11 mouse cellular contexts compared by ENCODE assay signal in genomic region chr6:116647763-116648162, GRCm38 (mm10). TPM values are rescaled to one million over a fixed set of nuclear protein-coding genes. Genes with fewer than 3 reads are reported as not detected.
DNase-seq lines count a peak whose midpoint lies in the region; ATAC-seq and TF ChIP-seq lines count a peak whose summit lies in the region.
"Had no signal": no experiment of that assay in that cellular context is flagged by ENCODE, and none has a peak within 500 bp of the region (broad histone marks: within the 10 kb centered on the region; RNA-seq: fewer than 3 reads in every experiment).

No protein-coding gene starts in this region.

- H3K4me1 ChIP-seq in liver, embryonic 12.5 days, result peaks cover 16% of the 10 kb centered on the region
- H3K4me1 ChIP-seq in cerebellum, adult 2 months (ENCODE audit: control insufficient read depth, insufficient read depth, low read length), result peaks cover 8% of the 10 kb centered on the region; the same call in 1 of the 2 replicates
- H3K4me1 ChIP-seq in heart, embryonic 15.5 days (replicated peaks), result peaks cover 50% of the 10 kb centered on the region

- DNase-seq in liver, result no peak
- DNase-seq in cerebellum, adult 2 months, result peak; percentile 51 to 75
- DNase-seq in kidney, postnatal 14 days, result peak; percentile 83
- DNase-seq in layer of hippocampus, adult 18-20 months (ENCODE audit: low spot score in 2 of 2), result no peak
- DNase-seq in lung, postnatal 14 days, result no peak
- no peak for DNase-seq in thymus, adult 18-20 months

- H3K27ac ChIP-seq in liver, embryonic 12.5 days, result no peak overlapping the region
- H3K27ac ChIP-seq in cerebellum, adult 2 months (ENCODE audit: insufficient read depth, low read length), result no peak overlapping the region
- 0 out of 2 replicates have a peak overlapping the region, but pooled peaks have one; percentile 15 for H3K27ac ChIP-seq in heart, embryonic 15.5 days

- H3K9ac ChIP-seq in liver, embryonic 12.5 days, result no peak overlapping the region
- no peak overlapping the region for H3K9ac ChIP-seq in heart, embryonic 15.5 days

- ATAC-seq in liver, embryonic 12.5 days, result 0 out of 2 replicates have a peak, but pooled peaks have one; percentile 14
- 0 out of 2 replicates have a peak, but pooled peaks have one; percentile 8 for ATAC-seq in heart, embryonic 15.5 days (replicated peaks; ENCODE audit: insufficient number of reproducible peaks, insufficient read depth, low FRiP score, low read depth)

- no peak for TF ChIP-seq CTCF in cerebellum, adult 2 months (IDR thresholded peaks at IDR 0.05; ENCODE audit: borderline replicate concordance, insufficient read depth, low read depth, low read length)

- WGBS in liver, embryonic 12.5 days (ENCODE audit: insufficient replicate concordance), result 56% methylated on average over 12 of the region's 12 CpGs
- 30% methylated on average over 12 of the region's 12 CpGs for WGBS in cerebellum, adult 2 months
- WGBS in heart, embryonic 15.5 days, result 60% methylated on average over 12 of the region's 12 CpGs

- no peak for TF ChIP-seq POLR2A in cerebellum, adult 2 months (IDR thresholded peaks at IDR 0.05; ENCODE audit: borderline replicate concordance, insufficient read depth, low read length)

- H3K9me3 ChIP-seq in liver, embryonic 12.5 days (replicated peaks), result no peaks in the 10 kb centered on the region
- H3K9me3 ChIP-seq in heart, embryonic 15.5 days (replicated peaks), result no peaks in the 10 kb centered on the region

- H3K36me3 ChIP-seq in liver, embryonic 12.5 days, result no peaks in the 10 kb centered on the region
- H3K36me3 ChIP-seq in heart, embryonic 15.5 days, result no peaks in the 10 kb centered on the region
- H3K36me3 ChIP-seq: G1E had no signal

- no peak overlapping the region for H3K4me2 ChIP-seq in liver, embryonic 12.5 days
- no peak overlapping the region for H3K4me2 ChIP-seq in heart, embryonic 15.5 days

- no peaks in the 10 kb centered on the region for H3K27me3 ChIP-seq in liver, embryonic 12.5 days (replicated peaks)
- H3K27me3 ChIP-seq in cerebellum, adult 2 months (ENCODE audit: control insufficient read depth, insufficient read depth, low read length), result no peaks in the 10 kb centered on the region
- no peaks in the 10 kb centered on the region for H3K27me3 ChIP-seq in heart, embryonic 15.5 days

- H3K4me3 ChIP-seq in liver, embryonic 12.5 days, result no peak overlapping the region
- no peak overlapping the region for H3K4me3 ChIP-seq in cerebellum, adult 2 months (replicated peaks; ENCODE audit: insufficient read depth, low read depth, low read length)
- no peak overlapping the region for H3K4me3 ChIP-seq in heart, embryonic 15.5 days
- H3K4me3 ChIP-seq: erythroblast, embryonic 14.5 days had no signal

RNA-seq across cellular contexts. Expression of gene Depp1, which starts 2.6 kb away (rescaled TPM):
- 2.2 and 3.3 TPM in 2 replicates for polyA plus RNA-seq in liver, embryonic 12.5 days (2016; fragmentation: Nextera tagmentation; extraction: Ambion mirVana)
- 0.84 and 1.00 TPM in 2 replicates for polyA plus RNA-seq in cerebellum, adult 2 months (2012; rRNA removed)
- 45.9 and 54.2 TPM in 2 replicates for polyA plus RNA-seq in heart, embryonic 15.5 days (2015; fragmentation: Nextera tagmentation; extraction: Ambion mirVana)
- total RNA-seq in layer of hippocampus, adult 18-20 months (2021), result 1 to 10 TPM; 2.4 to 3.0 TPM
- total RNA-seq: G1E; neutrophil, adult 5-6 weeks had no signal
- polyA plus RNA-seq: G1E had no signal

RNA-seq across cellular contexts. Expression of gene Zfp422, which starts 19.0 kb away (rescaled TPM):
- polyA plus RNA-seq in liver, embryonic 12.5 days (2016; fragmentation: Nextera tagmentation; extraction: Ambion mirVana), result 43.6 and 45.1 TPM in 2 replicates
- polyA plus RNA-seq in cerebellum, adult 2 months (2012; rRNA removed), result 32.4 and 34.2 TPM in 2 replicates
- polyA plus RNA-seq in heart, embryonic 15.5 days (2015; fragmentation: Nextera tagmentation; extraction: Ambion mirVana), result 74.8 and 81.6 TPM in 2 replicates
- total RNA-seq in layer of hippocampus, adult 18-20 months (2021), result 10 to 100 TPM; 20.5 to 24.6 TPM
- polyA plus RNA-seq: G1E had no signal

RNA-seq across cellular contexts. Expression of gene Rassf4, which starts 26.0 kb away (rescaled TPM):
- 3.3 and 4.0 TPM in 2 replicates for polyA plus RNA-seq in liver, embryonic 12.5 days (2016; fragmentation: Nextera tagmentation; extraction: Ambion mirVana)
- polyA plus RNA-seq in cerebellum, adult 2 months (2012; rRNA removed), result 10.3 and 12.9 TPM in 2 replicates
- polyA plus RNA-seq in heart, embryonic 15.5 days (2015; fragmentation: Nextera tagmentation; extraction: Ambion mirVana), result 6.5 and 7.3 TPM in 2 replicates
- 1 to 10 TPM; 3.3 to 3.9 TPM for total RNA-seq in layer of hippocampus, adult 18-20 months (2021)
- polyA plus RNA-seq: G1E had no signal

Comparison
In these comparisons a context has a peak if more than half of its experiments do, and no peak if none do; other contexts are left out.
1. DNase-seq: peak in cerebellum, adult 2 months (2 of 2) and kidney, postnatal 14 days (single experiment); none in liver (single experiment), layer of hippocampus, adult 18-20 months (0 of 2), lung, postnatal 14 days (single experiment) and thymus, adult 18-20 months (0 of 2).
2. RNA of gene Depp1, which starts 2.6 kb away (polyA plus RNA-seq): 45.9 to 54.2 TPM in heart, embryonic 15.5 days; 2.2 to 3.3 TPM in liver, embryonic 12.5 days and 0.84 to 1.00 TPM in cerebellum, adult 2 months; every median in the first group is over 10 times any median in the second.